Mouse (Mus musculus) testis, adult 2 months (tissue): Measurements from ENCODE around the gene Adam33. TPM values are rescaled to one million over a fixed set of nuclear protein-coding genes. Genes with fewer than 3 reads are reported as not detected.

Experiments
- H3K27ac ChIP-seq: fragments of 200-500 bp; 2 replicates; pipeline ENCODE4 v1.5.1; 2012; ENCODE audit warnings: low read depth, low read length; ENCODE audit not compliant: control insufficient read depth, insufficient read depth
- H3K27me3 ChIP-seq: fragments of 200-500 bp; 2 replicates; pipeline ENCODE4 v1.6.1; 2012; ENCODE audit warnings: mild to moderate bottlenecking, low read length, moderate library complexity; ENCODE audit not compliant: control insufficient read depth, insufficient read depth
- H3K36me3 ChIP-seq: fragments of 200-500 bp; 2 replicates; pipeline ENCODE4 v1.6.1; 2012; ENCODE audit warnings: mild to moderate bottlenecking, low read length; ENCODE audit not compliant: control insufficient read depth, insufficient read depth
- H3K4me1 ChIP-seq: fragments of 200-500 bp; 2 replicates; pipeline ENCODE4 v1.6.1; 2012; ENCODE audit warnings: low read length; ENCODE audit not compliant: control insufficient read depth, insufficient read depth
- H3K4me3 ChIP-seq: fragments of 200-500 bp; 2 replicates; pipeline ENCODE4 v1.5.1; 2012; ENCODE audit warnings: low read depth, mild to moderate bottlenecking, low read length, moderate library complexity, mixed read lengths; ENCODE audit not compliant: control insufficient read depth
- CTCF ChIP-seq: fragments of 200-500 bp; IDR thresholded peaks from 2 replicates; pipeline ENCODE4 v1.5.1; 2012; ENCODE audit warnings: low read depth, mild to moderate bottlenecking, inconsistent platforms, low read length, moderate library complexity; ENCODE audit not compliant: control insufficient read depth, insufficient read depth, insufficient replicate concordance
- POLR2A ChIP-seq: fragments of 200-500 bp; IDR thresholded peaks from 2 replicates; pipeline ENCODE4 v1.6.1; 2012; ENCODE audit warnings: low read depth, mild to moderate bottlenecking, inconsistent platforms, low read length, moderate library complexity; ENCODE audit not compliant: control insufficient read depth
- polyA plus RNA-seq: library from polyadenylated mRNA; depleted of rRNA; stranded (reverse); fragments of >200 nt; gene quantifications from 2 replicates; pipeline ENCODE4 v1.2.3, GENCODE M21; 2012

The Adam33 gene
- polyA plus RNA-seq, 1 experiment: 2.8 TPM

GRCm38 (mm10) chr2:131046025-131046424, 17.6 kb downstream of the Adam33 start:
- H3K27me3 ChIP-seq: no peaks in the 10 kb centered on the region
- TF ChIP-seq POLR2A: no peak
- no peak for TF ChIP-seq CTCF

GRCm38 (mm10) chr2:131044989-131045720, 18.5 kb downstream of the Adam33 start:
- Histone ChIP-seq H3K4me3 (no peak overlapping the region), H3K27ac (no peak overlapping the region), H3K27me3 (no peaks in the 10 kb centered on the region), H3K4me1 (peaks cover 11% of the 10 kb centered on the region), H3K36me3 (no peaks in the 10 kb centered on the region)
- TF ChIP-seq POLR2A (no peak), CTCF (no peak)

More at GRCm38 (mm10) chr2:131046025-131046424, 17.6 kb downstream of the Adam33 start:
- Histone ChIP-seq H3K27ac (no peak overlapping the region), H3K36me3 (no peaks in the 10 kb centered on the region), H3K4me1 (peaks cover 8% of the 10 kb centered on the region), H3K4me3 (no peak overlapping the region)

- peaks cover 11% of the 10 kb centered on the region for H3K4me1 ChIP-seq
- no peak overlapping the region for H3K27ac ChIP-seq
- no peaks in the 10 kb centered on the region for H3K27me3 ChIP-seq
- H3K36me3 ChIP-seq: no peaks in the 10 kb centered on the region
- no peak overlapping the region for H3K4me3 ChIP-seq
- TF ChIP-seq CTCF: no peak
- no peak for TF ChIP-seq POLR2A
Observed at GRCm38 (mm10) chr2:131044354-131044852, 19.2 kb downstream of the Adam33 start.

GRCm38 (mm10) chr2:131042988-131043387, 20.6 kb downstream of the Adam33 start, which contains the start of gene Gfra4:
Gene Gfra4 (minus strand): TSS chr2:131043088.
- Histone ChIP-seq H3K4me1 (peaks cover 11% of the 10 kb centered on the region), H3K27ac (no peak within 1 kb of the TSS), H3K36me3 (no peaks in the 10 kb centered on the region), H3K27me3 (no peaks in the 10 kb centered on the region), H3K4me3 (no peak within 1 kb of the TSS)
- TF ChIP-seq CTCF (no peak), POLR2A (no peak)

GRCm38 (mm10) chr2:131040854-131041825, 22.5 kb downstream of the Adam33 start:
- Histone ChIP-seq H3K4me3 (peak overlapping the region; percentile 76), H3K27me3 (no peaks in the 10 kb centered on the region), H3K4me1 (peaks cover 11% of the 10 kb centered on the region), H3K36me3 (no peaks in the 10 kb centered on the region), H3K27ac (peak overlapping the region; percentile 14; the same call in 1 of the 2 replicates)
- TF ChIP-seq POLR2A (peak; percentile 16; the same call in 1 of the 2 replicates), CTCF (no peak)

- no peaks in the 10 kb centered on the region for H3K36me3 ChIP-seq
- H3K4me1 ChIP-seq: peaks cover 11% of the 10 kb centered on the region
- H3K27ac ChIP-seq: no peak overlapping the region
- H3K4me3 ChIP-seq: no peak overlapping the region
- TF ChIP-seq CTCF: no peak
- no peak for TF ChIP-seq POLR2A
- H3K27me3 ChIP-seq: no peaks in the 10 kb centered on the region
Observed at GRCm38 (mm10) chr2:131038675-131039074, 24.9 kb downstream of the Adam33 start.

- H3K36me3 ChIP-seq: no peaks in the 10 kb centered on the region
- no peak overlapping the region for H3K4me3 ChIP-seq
- H3K4me1 ChIP-seq: peaks cover 11% of the 10 kb centered on the region
- no peaks in the 10 kb centered on the region for H3K27me3 ChIP-seq
- TF ChIP-seq POLR2A: no peak
- no peak for TF ChIP-seq CTCF
- H3K27ac ChIP-seq: no peak overlapping the region
Observed at GRCm38 (mm10) chr2:131038197-131038596, 25.4 kb downstream of the Adam33 start.
